Mouse (Mus musculus): ENCODE results near the gene Spindoc.
"Not testable (repeated sequence)": the region's sequence is repeated elsewhere in the genome, so short reads cannot be mapped to it uniquely, and the experiment has no call there.

DNA sequence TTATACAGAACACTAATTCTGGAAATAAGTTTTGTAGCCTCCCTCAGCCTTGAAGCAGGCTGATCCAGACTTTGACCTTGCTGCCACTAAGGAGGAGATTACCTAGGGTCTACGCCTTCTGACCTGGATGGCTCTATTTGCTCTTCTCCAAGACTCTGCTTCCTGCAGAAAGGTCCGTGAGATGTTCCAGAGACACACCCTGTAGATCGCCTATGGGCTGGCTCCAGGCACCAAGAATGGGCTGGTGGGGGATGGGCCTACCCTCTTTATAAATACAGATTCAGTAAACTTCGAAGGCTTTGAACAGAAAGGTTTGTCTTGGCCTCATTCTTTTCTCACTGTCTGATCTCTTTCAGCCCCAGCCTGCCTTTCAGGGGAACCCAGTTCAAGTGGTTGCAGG is 13.3 kb downstream of the Spindoc start:
- not testable (repeated sequence) for TF ChIP-seq POLR2A (IDR thresholded peaks at IDR 0.05; ENCODE audit: borderline replicate concordance, extremely low read depth, insufficient read depth, insufficient read length, poor library complexity, severe bottlenecking); CTCF (IDR thresholded peaks at IDR 0.05; ENCODE audit: borderline replicate concordance, extremely low read depth, insufficient read depth, insufficient read length)

Measured in brain, embryonic 14.5 days (tissue).